Mouse (Mus musculus): ENCODE results near the gene Alpk3. TPM values are rescaled to one million over a fixed set of nuclear protein-coding genes. Genes with fewer than 3 reads are reported as not detected.

Gene Alpk3
- polyA plus RNA-seq, 1 experiment: 0.65 TPM

DNA sequence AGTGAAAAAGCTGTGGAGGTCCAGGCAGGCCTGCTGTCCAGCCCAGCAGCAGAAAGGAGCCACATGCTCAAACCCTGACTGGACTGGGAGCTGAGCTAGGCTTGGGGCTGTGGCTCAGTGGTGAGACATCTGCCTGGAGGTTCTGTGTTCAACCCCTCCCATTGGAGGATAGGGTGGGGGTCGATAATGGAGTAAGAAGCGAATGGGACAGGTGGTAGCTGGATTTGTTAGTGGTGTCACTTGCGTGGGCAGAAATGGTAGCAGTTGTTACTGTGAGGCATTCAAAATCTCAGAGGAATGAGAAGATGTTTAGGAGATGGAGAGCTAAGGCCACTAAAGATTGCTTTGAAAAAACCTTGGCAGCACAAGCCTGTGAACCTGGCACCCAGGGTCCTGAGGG, 9.6 kb upstream of the Alpk3 start:
- Histone ChIP-seq H3K9me3 (no peaks in the 10 kb centered on the region), H3K36me3 (replicated peaks; ENCODE audit: low read length) (peaks cover 26% of the 10 kb centered on the region), H3K4me3 (replicated peaks) (no peak overlapping the region), H3K27me3 (replicated peaks) (no peaks in the 10 kb centered on the region), H3K4me1 (peaks cover 23% of the 10 kb centered on the region)
- TF ChIP-seq GATA1 (IDR thresholded peaks at IDR 0.05; ENCODE audit: borderline replicate concordance, low read length): no peak
- TF ChIP-seq FLI1 (IDR thresholded peaks at IDR 0.05; ENCODE audit: low read length): no peak

DNA sequence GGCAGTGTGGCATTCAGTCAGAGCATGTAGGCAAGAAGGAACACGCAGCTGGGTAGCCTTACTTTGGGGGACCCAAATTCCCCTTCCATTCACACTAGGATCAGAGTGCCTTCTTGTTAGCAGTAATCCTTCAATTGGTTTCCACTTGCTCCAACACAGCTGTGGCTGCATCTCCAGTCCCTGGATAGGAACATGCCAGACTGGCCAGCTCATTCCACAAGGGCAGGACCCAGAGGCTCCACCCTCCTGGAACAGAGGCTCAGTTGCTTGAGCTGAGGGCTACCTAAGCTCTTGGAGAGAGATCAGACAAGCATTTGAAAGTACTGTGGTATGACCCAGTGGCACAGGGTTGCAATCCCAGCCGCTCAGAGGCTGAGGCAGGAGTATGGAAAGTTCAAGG, 8.9 kb upstream of the Alpk3 start:
- Histone ChIP-seq H3K4me1 (peaks cover 23% of the 10 kb centered on the region), H3K27me3 (replicated peaks) (no peaks in the 10 kb centered on the region), H3K4me3 (replicated peaks) (no peak overlapping the region), H3K36me3 (replicated peaks; ENCODE audit: low read length) (peaks cover 19% of the 10 kb centered on the region), H3K9me3 (no peaks in the 10 kb centered on the region)
- TF ChIP-seq FLI1 (IDR thresholded peaks at IDR 0.05; ENCODE audit: low read length) (no peak), GATA1 (IDR thresholded peaks at IDR 0.05; ENCODE audit: borderline replicate concordance, low read length) (no peak)

DNA sequence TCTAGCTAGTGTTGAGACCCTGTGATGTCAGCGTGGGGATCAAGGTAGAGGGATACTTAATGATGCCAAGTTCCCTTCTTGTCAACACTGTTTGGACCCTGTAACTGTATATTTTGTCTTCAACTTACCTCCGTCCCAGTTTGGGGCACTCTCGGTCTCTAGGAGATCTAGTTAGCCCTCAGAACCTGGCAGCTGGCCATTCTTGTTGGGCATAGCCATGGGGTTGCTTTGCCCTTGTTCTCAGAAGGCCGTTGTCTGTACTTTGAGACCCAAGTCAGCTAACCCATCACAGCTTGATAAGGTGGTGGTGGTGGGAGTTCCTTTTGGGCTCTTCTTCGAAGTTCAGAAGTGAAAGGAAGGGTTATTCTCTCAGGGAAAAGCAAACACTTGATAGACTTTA, 7.4 kb upstream of the Alpk3 start:
- TF ChIP-seq GATA1 (IDR thresholded peaks at IDR 0.05; ENCODE audit: borderline replicate concordance, low read length) (no peak), FLI1 (IDR thresholded peaks at IDR 0.05; ENCODE audit: low read length) (no peak)
- H3K4me3 ChIP-seq (replicated peaks): no peak overlapping the region
- H3K27me3 ChIP-seq (replicated peaks): no peaks in the 10 kb centered on the region
- H3K4me1 ChIP-seq: peaks cover 23% of the 10 kb centered on the region
- no peaks in the 10 kb centered on the region for H3K9me3 ChIP-seq
- peaks cover 7% of the 10 kb centered on the region for H3K36me3 ChIP-seq (replicated peaks; ENCODE audit: low read length)

DNA sequence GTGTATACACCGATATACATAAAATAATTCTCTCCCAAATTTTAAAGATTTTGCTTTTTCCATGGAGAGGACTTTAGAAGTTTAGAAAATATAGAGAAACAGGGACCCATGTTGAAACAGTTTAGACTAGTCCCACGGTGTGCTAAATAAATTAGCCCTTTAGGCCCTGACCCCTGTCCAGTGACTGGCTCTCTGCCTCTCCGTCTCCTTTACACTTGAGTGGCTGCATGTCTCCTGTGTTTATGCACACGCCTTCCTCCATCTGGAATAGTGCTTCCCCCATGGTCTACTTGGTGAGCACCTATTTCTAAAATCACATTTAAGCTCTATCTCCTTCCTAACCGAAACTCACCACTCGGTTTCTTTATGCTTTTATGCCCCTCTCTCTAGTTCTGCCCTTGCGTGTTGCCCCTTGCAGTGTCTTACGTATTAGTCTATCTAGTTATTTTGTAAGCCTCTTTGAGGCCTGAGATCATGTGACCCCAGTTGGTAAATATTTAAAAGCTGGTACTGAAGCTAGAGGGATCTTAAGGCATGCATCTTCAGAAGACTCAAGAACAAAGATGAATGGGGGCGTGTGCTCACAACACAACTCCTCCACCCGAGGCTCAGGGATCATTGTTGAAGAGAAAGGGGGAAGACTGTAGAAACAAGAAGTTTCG, 1.6 kb upstream of the Alpk3 start:
- Histone ChIP-seq H3K36me3 (replicated peaks; ENCODE audit: low read length) (no peaks in the 10 kb centered on the region), H3K4me3 (replicated peaks) (no peak overlapping the region), H3K4me1 (peaks cover 40% of the 10 kb centered on the region), H3K9me3 (0 out of 2 replicates have a peak, but pooled peaks cover under 1% of the 10 kb centered on the region), H3K27me3 (replicated peaks) (no peaks in the 10 kb centered on the region)
- TF ChIP-seq GATA1 (IDR thresholded peaks at IDR 0.05; ENCODE audit: borderline replicate concordance, low read length): no peak
- no peak for TF ChIP-seq FLI1 (IDR thresholded peaks at IDR 0.05; ENCODE audit: low read length)

DNA sequence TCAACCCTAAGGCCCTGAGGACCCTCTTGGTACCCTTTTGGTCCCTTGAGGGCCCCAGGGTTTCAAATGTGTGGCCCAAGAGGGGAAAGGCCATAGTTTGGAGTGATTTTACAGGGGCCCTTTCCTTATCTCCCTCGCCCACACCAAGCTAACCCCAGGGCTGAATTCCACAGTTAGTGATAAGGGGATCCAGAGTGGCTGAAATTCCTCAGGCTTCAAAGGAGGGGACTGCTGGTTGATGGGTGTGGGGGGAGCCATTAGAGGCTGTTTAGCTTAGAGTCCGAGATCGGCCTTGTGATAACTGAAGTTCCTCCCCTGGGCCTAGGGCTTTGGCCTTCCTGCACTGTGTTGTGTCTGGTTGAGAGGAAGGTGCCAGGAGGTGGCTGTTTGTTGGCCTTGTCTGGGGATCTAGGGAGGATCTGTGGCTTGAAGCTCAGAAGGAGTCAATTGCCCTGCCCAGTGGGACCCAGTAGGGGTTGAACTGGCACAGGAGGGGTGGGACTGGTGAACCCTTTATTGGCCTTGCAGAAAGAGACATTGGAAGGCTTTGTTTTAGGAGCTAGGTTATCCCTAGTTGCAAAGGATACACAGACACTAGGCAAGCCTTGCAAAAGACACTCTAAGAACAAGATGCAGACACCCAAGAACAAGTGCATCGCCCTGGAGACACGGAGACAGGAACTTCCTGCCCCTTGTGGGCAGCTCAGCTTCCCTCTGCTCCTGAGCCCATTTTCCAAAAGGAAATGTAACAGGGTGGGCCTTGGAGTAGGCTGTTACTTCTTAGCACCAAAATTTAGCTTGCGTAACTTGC, 706 bp downstream of the Alpk3 start:
- Histone ChIP-seq H3K4me1 (peaks cover 37% of the 10 kb centered on the region), H3K4me3 (replicated peaks) (peak overlapping the region; percentile 57)
- TF ChIP-seq GATA1 (IDR thresholded peaks at IDR 0.05; ENCODE audit: borderline replicate concordance, low read length) (no peak; the same call in 2 of the 3 replicates), FLI1 (IDR thresholded peaks at IDR 0.05; ENCODE audit: low read length) (no peak)

DNA sequence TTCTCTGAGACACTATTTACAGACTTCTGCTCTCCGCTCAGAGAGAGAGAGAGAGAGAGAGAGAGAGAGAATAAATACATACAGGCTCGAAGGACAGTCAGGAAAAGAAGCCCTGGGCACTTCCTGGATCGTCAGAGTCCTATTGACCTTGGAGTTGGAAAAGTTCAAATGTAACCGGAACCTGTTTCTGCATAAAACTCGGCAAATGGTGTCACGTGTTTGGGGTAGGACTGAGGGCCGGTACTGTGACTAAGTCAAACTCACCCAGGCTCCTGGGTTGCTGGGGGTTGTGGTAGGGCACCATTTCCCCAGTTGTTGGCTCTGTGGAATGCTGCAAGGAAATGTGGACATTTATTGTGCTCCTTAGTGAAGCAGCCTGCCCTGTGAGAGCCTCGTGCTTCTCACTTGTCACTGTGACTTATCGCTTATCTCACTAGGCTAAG, 1.3 kb downstream of the Alpk3 start:
- Histone ChIP-seq H3K4me3 (replicated peaks) (peak overlapping the region; percentile 72), H3K27me3 (replicated peaks) (peaks cover 9% of the 10 kb centered on the region), H3K9me3 (0 out of 2 replicates have a peak, but pooled peaks cover 4% of the 10 kb centered on the region), H3K4me1 (peaks cover 37% of the 10 kb centered on the region), H3K36me3 (replicated peaks; ENCODE audit: low read length) (no peaks in the 10 kb centered on the region)
- no peak for TF ChIP-seq GATA1 (IDR thresholded peaks at IDR 0.05; ENCODE audit: borderline replicate concordance, low read length)
- no peak for TF ChIP-seq FLI1 (IDR thresholded peaks at IDR 0.05; ENCODE audit: low read length)

More for the DNA sequence above, 706 bp downstream of the Alpk3 start:
- Histone ChIP-seq H3K27me3 (replicated peaks) (peaks cover 3% of the 10 kb centered on the region), H3K36me3 (replicated peaks; ENCODE audit: low read length) (no peaks in the 10 kb centered on the region), H3K9me3 (0 out of 2 replicates have a peak, but pooled peaks cover 4% of the 10 kb centered on the region)

DNA sequence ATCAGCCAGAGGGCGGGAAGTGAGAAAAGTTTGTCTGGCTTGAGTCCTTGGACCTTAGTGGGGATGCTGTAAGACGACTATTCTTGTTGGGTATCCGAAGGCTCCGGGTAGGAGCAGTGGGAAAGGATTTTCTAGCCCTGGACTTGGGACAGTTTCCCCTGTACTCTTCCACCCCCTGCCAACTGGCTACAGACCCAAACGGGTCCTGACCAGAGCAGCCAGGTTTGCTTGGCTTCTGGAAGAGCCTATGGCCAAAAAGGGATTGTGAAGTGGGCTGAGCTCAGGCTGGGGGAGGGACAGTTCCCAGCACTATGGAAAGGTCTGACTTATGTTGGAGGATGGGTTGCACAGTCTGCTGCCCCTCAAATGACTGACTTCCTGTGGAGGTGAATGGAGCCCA, 2.0 kb downstream of the Alpk3 start:
- no peak for TF ChIP-seq FLI1 (IDR thresholded peaks at IDR 0.05; ENCODE audit: low read length)
- no peak for TF ChIP-seq GATA1 (IDR thresholded peaks at IDR 0.05; ENCODE audit: borderline replicate concordance, low read length)
- Histone ChIP-seq H3K4me1 (peaks cover 41% of the 10 kb centered on the region), H3K4me3 (replicated peaks) (no peak overlapping the region), H3K9me3 (0 out of 2 replicates have a peak, but pooled peaks cover 4% of the 10 kb centered on the region), H3K27me3 (replicated peaks) (peaks cover 13% of the 10 kb centered on the region), H3K36me3 (replicated peaks; ENCODE audit: low read length) (no peaks in the 10 kb centered on the region)

DNA sequence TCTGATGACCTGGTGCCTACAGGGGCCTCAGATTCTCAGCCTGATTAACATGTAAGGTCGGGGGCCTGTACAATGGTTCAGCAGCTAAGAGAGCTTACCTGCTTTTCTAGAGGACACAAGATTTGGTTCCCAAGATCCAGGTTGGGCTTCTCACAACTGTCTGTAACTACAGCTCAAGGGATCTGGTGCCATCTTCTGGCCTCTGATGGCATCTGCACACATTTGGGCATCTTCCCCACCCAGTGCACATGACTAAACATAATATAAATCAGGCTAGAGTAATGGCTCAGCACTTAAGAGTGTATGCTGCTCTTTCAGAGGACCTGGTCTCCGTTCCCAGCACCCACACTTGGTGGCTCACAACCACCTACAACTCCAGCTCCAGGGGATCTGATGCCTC, 3.5 kb downstream of the Alpk3 start:
- H3K9me3 ChIP-seq: 0 out of 2 replicates have a peak, but pooled peaks cover 4% of the 10 kb centered on the region
- H3K4me1 ChIP-seq: peaks cover 52% of the 10 kb centered on the region
- H3K27me3 ChIP-seq (replicated peaks): peaks cover 13% of the 10 kb centered on the region
- no peak overlapping the region for H3K4me3 ChIP-seq (replicated peaks)
- TF ChIP-seq FLI1 (IDR thresholded peaks at IDR 0.05; ENCODE audit: low read length) (no peak), GATA1 (IDR thresholded peaks at IDR 0.05; ENCODE audit: borderline replicate concordance, low read length) (no peak)
- H3K36me3 ChIP-seq (replicated peaks; ENCODE audit: low read length): no peaks in the 10 kb centered on the region

DNA sequence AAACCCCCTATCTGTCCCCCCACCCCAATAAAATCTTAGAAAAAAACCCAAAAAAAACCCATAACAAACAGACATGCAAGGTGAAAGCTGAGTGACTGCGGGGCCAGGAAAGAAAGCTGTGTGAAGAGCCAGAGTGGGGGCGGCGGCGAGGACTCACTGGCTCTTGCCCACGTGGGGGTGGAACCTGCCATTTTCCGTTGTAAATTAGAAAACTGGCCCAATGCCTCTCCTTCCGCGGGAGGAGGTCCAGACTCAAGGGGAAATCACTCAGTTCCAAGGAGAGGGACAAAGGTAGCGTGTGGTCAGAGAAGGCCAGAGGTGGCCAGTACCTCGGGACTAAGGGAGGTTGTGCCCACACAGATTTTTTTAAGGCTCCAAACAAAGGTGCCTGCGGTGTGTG, 4.5 kb downstream of the Alpk3 start:
- Histone ChIP-seq H3K9me3 (0 out of 2 replicates have a peak, but pooled peaks cover 4% of the 10 kb centered on the region), H3K4me3 (replicated peaks) (no peak overlapping the region), H3K27me3 (replicated peaks) (peaks cover 16% of the 10 kb centered on the region), H3K4me1 (peaks cover 61% of the 10 kb centered on the region), H3K36me3 (replicated peaks; ENCODE audit: low read length) (no peaks in the 10 kb centered on the region)
- no peak for TF ChIP-seq FLI1 (IDR thresholded peaks at IDR 0.05; ENCODE audit: low read length)
- no peak for TF ChIP-seq GATA1 (IDR thresholded peaks at IDR 0.05; ENCODE audit: borderline replicate concordance, low read length)

DNA sequence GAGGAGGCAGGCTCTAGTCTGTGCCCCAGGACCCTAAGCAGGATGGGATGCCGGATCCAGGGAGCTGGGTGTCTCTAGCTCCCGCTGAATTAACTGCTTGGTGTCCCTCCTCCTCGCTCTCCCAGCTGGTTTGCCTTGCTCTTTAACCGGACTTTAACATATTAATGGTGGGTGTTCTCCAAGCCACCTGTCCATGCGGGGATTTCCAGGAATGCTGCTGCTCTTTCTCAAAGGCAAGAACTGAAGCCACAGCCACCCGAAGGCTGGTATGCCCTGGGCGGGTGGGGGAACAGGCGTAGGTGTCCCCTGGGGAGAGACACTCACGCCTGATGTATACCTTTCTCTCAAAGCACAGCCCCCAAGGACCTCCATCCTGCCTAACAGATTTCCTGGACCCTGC, 5.9 kb downstream of the Alpk3 start:
- no peak for TF ChIP-seq FLI1 (IDR thresholded peaks at IDR 0.05; ENCODE audit: low read length)
- TF ChIP-seq GATA1 (IDR thresholded peaks at IDR 0.05; ENCODE audit: borderline replicate concordance, low read length): no peak
- no peaks in the 10 kb centered on the region for H3K36me3 ChIP-seq (replicated peaks; ENCODE audit: low read length)
- no peak overlapping the region for H3K4me3 ChIP-seq (replicated peaks)
- peaks cover 57% of the 10 kb centered on the region for H3K4me1 ChIP-seq
- 0 out of 2 replicates have a peak, but pooled peaks cover 4% of the 10 kb centered on the region for H3K9me3 ChIP-seq
- H3K27me3 ChIP-seq (replicated peaks): peaks cover 19% of the 10 kb centered on the region

All from megakaryocyte, embryonic 14.5 days (primary cell).